In the genomic region with DNA sequence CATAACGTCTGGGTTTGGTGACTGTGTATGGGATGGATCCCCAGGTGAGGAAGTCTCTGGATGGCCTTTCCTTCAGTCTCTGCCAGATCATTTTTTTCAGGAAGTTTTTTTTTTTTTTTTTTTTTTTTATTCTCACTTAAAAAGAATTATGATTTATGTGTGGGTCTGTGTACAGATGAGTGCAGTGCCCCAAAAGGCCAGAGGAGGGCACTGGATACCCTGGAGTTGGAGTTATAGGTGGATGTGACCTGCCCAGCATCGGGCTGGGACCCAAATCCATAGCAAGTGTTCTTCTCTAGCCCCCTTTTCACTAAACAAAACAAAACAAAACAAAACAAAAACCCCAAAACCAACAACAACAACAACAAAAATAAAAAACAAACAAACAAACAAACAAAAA, we compare ENCODE assay signal across 9 mouse cellular contexts. TPM values are rescaled to one million over a fixed set of nuclear protein-coding genes. Genes with fewer than 3 reads are reported as not detected.
DNase-seq lines count a peak whose midpoint lies in the region; ATAC-seq and TF ChIP-seq lines count a peak whose summit lies in the region.
"Had no signal": no experiment of that assay in that cellular context is flagged by ENCODE, and none has a peak within 500 bp of the region (broad histone marks: within the 10 kb centered on the region; RNA-seq: fewer than 3 reads in every experiment).

No protein-coding gene starts in this region.

- no peak for TF ChIP-seq POLR2A in thymus, adult 2 months (IDR thresholded peaks at IDR 0.05; ENCODE audit: control insufficient read depth, extremely low read depth, insufficient read depth, low read length, poor library complexity)

- H3K9me3 ChIP-seq in forebrain, embryonic 12.5 days, result no peaks in the 10 kb centered on the region
- H3K9me3 ChIP-seq: lung, embryonic 15.5 days had no signal

- no peak for DNase-seq in gastrocnemius, adult 2 months
- no peak for DNase-seq in gastrocnemius, adult 8-10 months (ENCODE audit: low spot score in 2 of 2)
- peak; percentile 29 for DNase-seq in thymus, adult 2 months
- DNase-seq in thymus, adult 18-20 months, result no peak
- no peak for DNase-seq in spleen, postnatal 14 days (ENCODE audit: low spot score in 2 of 2)
- no peak for DNase-seq in heart, postnatal 36 days

- ATAC-seq in granulocyte monocyte progenitor cell, adult 5-6 weeks (replicated peaks; ENCODE audit: poor library complexity, severe bottlenecking), result peak; percentile 50
- ATAC-seq in forebrain, embryonic 12.5 days (ENCODE audit: low FRiP score), result no peak

- intact Hi-C loops in gastrocnemius, adult 2 months (cut with DNase I), result loop anchor here (5.0 kb wide), 1 partner anchor 252 kb away; no protein-coding TSS in a partner anchor
- intact Hi-C loops in heart, postnatal 36 days (cut with DNase I), result loop anchor here (10.0 kb wide), 1 partner anchor 54 kb away; a partner anchor contains a TSS

- TF ChIP-seq CTCF in gastrocnemius, adult 2 months (IDR thresholded peaks at IDR 0.05), result peak; percentile 40
- TF ChIP-seq CTCF in thymus, adult 2 months (IDR thresholded peaks at IDR 0.05; ENCODE audit: borderline replicate concordance, control insufficient read depth, extremely low read depth, insufficient read depth, low read length, poor library complexity), result no peak

- H3K4me3 ChIP-seq in gastrocnemius, adult 2 months, result no peak overlapping the region
- no peak overlapping the region for H3K4me3 ChIP-seq in thymus, adult 2 months (ENCODE audit: control insufficient read depth, insufficient read depth, low read length)
- H3K4me3 ChIP-seq in forebrain, embryonic 12.5 days (replicated peaks), result no peak overlapping the region
- H3K4me3 ChIP-seq: lung, embryonic 15.5 days had no signal

- 79% methylated on average over 2 of the region's 2 CpGs for WGBS in thymus, adult 2 months
- WGBS in forebrain, embryonic 12.5 days, result 68% methylated on average over 2 of the region's 2 CpGs

- H3K4me1 ChIP-seq in thymus, adult 2 months (replicated peaks; ENCODE audit: control insufficient read depth, insufficient read depth, low read length), result no peaks in the 10 kb centered on the region
- no peaks in the 10 kb centered on the region for H3K4me1 ChIP-seq in forebrain, embryonic 12.5 days

- no peaks in the 10 kb centered on the region for H3K36me3 ChIP-seq in thymus, adult 2 months (ENCODE audit: control insufficient read depth, insufficient read depth, low read length)
- no peaks in the 10 kb centered on the region for H3K36me3 ChIP-seq in forebrain, embryonic 12.5 days (replicated peaks)
- H3K36me3 ChIP-seq: lung, embryonic 15.5 days had no signal

- H3K9ac ChIP-seq in forebrain, embryonic 12.5 days, result no peak overlapping the region
- H3K9ac ChIP-seq: lung, embryonic 15.5 days had no signal

- H3K27me3 ChIP-seq in thymus, adult 2 months (ENCODE audit: control insufficient read depth, insufficient read depth, low read length), result no peaks in the 10 kb centered on the region
- no peaks in the 10 kb centered on the region for H3K27me3 ChIP-seq in forebrain, embryonic 12.5 days
- H3K27me3 ChIP-seq: lung, embryonic 15.5 days had no signal

- H3K27ac ChIP-seq in gastrocnemius, adult 2 months, result no peak overlapping the region
- H3K27ac ChIP-seq in thymus, adult 2 months (ENCODE audit: control insufficient read depth, insufficient read depth, low read length), result no peak overlapping the region
- H3K27ac ChIP-seq in forebrain, embryonic 12.5 days, result no peak overlapping the region
- H3K27ac ChIP-seq: lung, embryonic 15.5 days had no signal

- no peak overlapping the region for H3K4me2 ChIP-seq in forebrain, embryonic 12.5 days
- H3K4me2 ChIP-seq: lung, embryonic 15.5 days had no signal

RNA-seq across cellular contexts. Expression of a gene that starts 18.7 kb away (rescaled TPM):
- total RNA-seq in gastrocnemius, adult 2 months (2021), result 1 to 10 TPM; 7.7 to 9.1 TPM
- 1 to 10 TPM; 4.7 to 8.2 (median 5.8) TPM for total RNA-seq in gastrocnemius, adult 8-10 months (2022)
- polyA plus RNA-seq in thymus, adult 2 months (2012; rRNA removed), result 63.1 and 65.3 TPM in 2 replicates
- 9.8 and 20.0 TPM in 2 replicates for total RNA-seq in granulocyte monocyte progenitor cell, adult 5-6 weeks (2014; fragmentation: Nextera tagmentation)
- total RNA-seq in granulocyte monocyte progenitor cell, adult 5-6 weeks (2017), result 10.6 and 10.8 TPM in 2 replicates
- polyA plus RNA-seq in forebrain, embryonic 12.5 days (2016; fragmentation: Nextera tagmentation; extraction: Ambion mirVana), result 20.6 and 29.1 TPM in 2 replicates
- total RNA-seq in heart, postnatal 36 days (2021), result 10 to 100 TPM in 1 of 2 experiments, 1 to 10 TPM in 1; 7.5 to 11.0 TPM

RNA-seq across cellular contexts. Expression of a gene that starts 31.8 kb away (rescaled TPM):
- 10 to 100 TPM; 14.0 to 15.9 TPM for total RNA-seq in gastrocnemius, adult 2 months (2021)
- total RNA-seq in gastrocnemius, adult 8-10 months (2022), result 10 to 100 TPM; 13.3 to 18.8 (median 16.4) TPM
- 89.6 and 107 TPM in 2 replicates for polyA plus RNA-seq in thymus, adult 2 months (2012; rRNA removed)
- 18.6 and 30.7 TPM in 2 replicates for total RNA-seq in granulocyte monocyte progenitor cell, adult 5-6 weeks (2014; fragmentation: Nextera tagmentation)
- 14.0 and 26.3 TPM in 2 replicates for total RNA-seq in granulocyte monocyte progenitor cell, adult 5-6 weeks (2017)
- 49.1 and 60.1 TPM in 2 replicates for polyA plus RNA-seq in forebrain, embryonic 12.5 days (2016; fragmentation: Nextera tagmentation; extraction: Ambion mirVana)
- 10 to 100 TPM; 10.1 to 12.3 TPM for total RNA-seq in heart, postnatal 36 days (2021)

RNA-seq across cellular contexts. Expression of a gene that starts 39.4 kb away (rescaled TPM):
- 100 to 1,000 TPM; 187 to 222 TPM for total RNA-seq in gastrocnemius, adult 2 months (2021)
- total RNA-seq in gastrocnemius, adult 8-10 months (2022), result 100 to 1,000 TPM; 142 to 179 (median 152) TPM
- polyA plus RNA-seq in thymus, adult 2 months (2012; rRNA removed), result 159 and 193 TPM in 2 replicates
- total RNA-seq in granulocyte monocyte progenitor cell, adult 5-6 weeks (2014; fragmentation: Nextera tagmentation), result 145 and 151 TPM in 2 replicates
- total RNA-seq in granulocyte monocyte progenitor cell, adult 5-6 weeks (2017), result 66.2 and 88.3 TPM in 2 replicates
- 267 and 271 TPM in 2 replicates for polyA plus RNA-seq in forebrain, embryonic 12.5 days (2016; fragmentation: Nextera tagmentation; extraction: Ambion mirVana)
- 100 to 1,000 TPM; 231 to 232 TPM for total RNA-seq in heart, postnatal 36 days (2021)

RNA-seq across cellular contexts. Expression of a gene that starts 52.0 kb away (rescaled TPM):
- 1 to 10 TPM; 5.2 to 8.6 TPM for total RNA-seq in gastrocnemius, adult 2 months (2021)
- total RNA-seq in gastrocnemius, adult 8-10 months (2022), result 1 to 10 TPM; 6.8 to 7.9 (median 7.0) TPM
- polyA plus RNA-seq in thymus, adult 2 months (2012; rRNA removed), result 53.0 and 59.0 TPM in 2 replicates
- total RNA-seq in granulocyte monocyte progenitor cell, adult 5-6 weeks (2014; fragmentation: Nextera tagmentation), result 4.6 and 8.1 TPM in 2 replicates
- total RNA-seq in granulocyte monocyte progenitor cell, adult 5-6 weeks (2017), result 4.5 and 4.8 TPM in 2 replicates
- polyA plus RNA-seq in forebrain, embryonic 12.5 days (2016; fragmentation: Nextera tagmentation; extraction: Ambion mirVana), result 47.7 and 53.4 TPM in 2 replicates
- total RNA-seq in heart, postnatal 36 days (2021), result 10 to 100 TPM in 1 of 2 experiments, 1 to 10 TPM in 1; 9.5 to 11.0 TPM
